Mouse (Mus musculus): Measurements from ENCODE around the gene Vipas39.
A peak's percentile ranks its signal among the peaks of the same experiment; 100 is the strongest.
"Not testable (repeated sequence)": the region's sequence is repeated elsewhere in the genome, so short reads cannot be mapped to it uniquely, and the experiment has no call there.

The Vipas39 gene

DNA sequence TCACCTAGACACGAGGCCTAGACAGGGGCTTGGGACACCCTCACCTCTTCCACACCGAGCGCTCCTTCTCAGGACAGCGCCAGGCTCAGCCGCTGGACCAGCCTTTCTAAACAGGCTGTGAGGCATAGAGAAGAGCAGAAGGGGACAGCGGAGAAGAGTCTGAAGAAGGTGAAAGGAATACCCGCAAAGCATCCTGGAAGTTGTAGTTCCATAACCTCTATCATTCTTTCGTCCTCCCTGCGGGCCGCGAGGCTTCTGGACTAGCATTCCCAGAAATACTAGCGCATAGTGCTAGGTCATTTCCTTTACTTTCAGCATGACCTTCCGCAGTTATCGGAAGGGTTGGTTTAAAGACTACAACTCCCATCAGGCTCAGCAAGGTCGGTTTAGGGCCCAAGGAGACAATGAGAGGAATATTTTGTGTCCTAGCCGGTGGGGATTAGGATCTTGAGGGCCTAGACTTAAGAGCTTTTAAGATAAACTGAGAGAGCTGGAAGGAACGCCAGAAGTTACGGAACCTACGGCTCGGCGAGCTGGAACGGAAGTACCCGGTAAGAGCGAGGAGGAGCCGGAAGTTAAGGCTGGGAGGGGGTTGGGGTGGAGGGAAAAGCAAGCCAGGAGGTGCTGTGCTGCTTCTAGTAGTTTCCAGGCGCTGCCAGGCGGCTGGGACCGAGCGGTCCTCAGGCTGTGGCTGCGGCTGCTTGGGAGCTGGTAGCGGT lies at the start of gene Vipas39, which contains the start of gene Ahsa1:
Gene Vipas39, minus strand, starts transcription at position 149 of the 719 bp plus-strand sequence.
Gene Ahsa1, plus strand, starts transcription at position 372 of the 719 bp plus-strand sequence.
- DNase-seq (ENCODE audit: low spot score), result peak; percentile 98

DNA sequence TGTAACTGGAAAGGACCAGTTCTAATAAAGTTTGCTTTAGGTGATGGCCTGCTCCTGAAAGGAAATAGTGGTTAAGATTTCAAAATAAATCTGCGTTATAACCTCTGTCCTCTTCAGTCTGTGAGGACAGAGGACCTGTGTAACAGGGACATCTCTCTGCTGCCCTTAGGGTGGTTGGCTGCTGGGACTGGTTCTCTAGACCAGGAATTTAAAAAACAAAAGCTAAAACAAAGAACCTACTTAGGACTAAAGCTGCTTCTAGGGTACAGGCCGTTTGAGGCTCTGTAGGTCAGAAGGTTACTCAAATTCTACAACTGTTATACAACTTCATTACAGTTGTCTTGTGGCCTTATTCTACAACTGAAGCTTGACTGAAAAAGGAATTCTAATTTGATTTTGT lies 47.0 kb upstream of the Vipas39 start:
- no peak for DNase-seq (ENCODE audit: low spot score)

GRCm38 (mm10) chr12:87306584-87306844 lies 40.5 kb upstream of the Vipas39 start:
- not testable (repeated sequence) for DNase-seq (ENCODE audit: low spot score)

GRCm38 (mm10) chr12:87305767-87306583 lies 39.9 kb upstream of the Vipas39 start:
- no peak for DNase-seq (ENCODE audit: low spot score)

GRCm38 (mm10) chr12:87301189-87301588 lies 35.1 kb upstream of the Vipas39 start:
- DNase-seq (ENCODE audit: low spot score), result no peak

DNA sequence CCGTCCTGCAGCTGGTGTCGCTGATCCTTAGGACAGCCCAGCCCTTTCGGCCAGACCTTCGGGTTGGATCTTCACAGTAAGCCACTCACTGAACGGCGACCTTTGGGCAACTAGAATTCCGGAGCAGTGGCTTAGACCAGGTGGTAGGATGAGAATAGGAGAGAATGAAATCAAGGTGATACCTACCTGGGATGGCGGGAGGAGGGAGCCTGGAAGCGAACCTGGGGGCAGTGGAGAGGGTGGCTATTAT lies 34.3 kb upstream of the Vipas39 start:
- no peak for DNase-seq (ENCODE audit: low spot score)

DNA sequence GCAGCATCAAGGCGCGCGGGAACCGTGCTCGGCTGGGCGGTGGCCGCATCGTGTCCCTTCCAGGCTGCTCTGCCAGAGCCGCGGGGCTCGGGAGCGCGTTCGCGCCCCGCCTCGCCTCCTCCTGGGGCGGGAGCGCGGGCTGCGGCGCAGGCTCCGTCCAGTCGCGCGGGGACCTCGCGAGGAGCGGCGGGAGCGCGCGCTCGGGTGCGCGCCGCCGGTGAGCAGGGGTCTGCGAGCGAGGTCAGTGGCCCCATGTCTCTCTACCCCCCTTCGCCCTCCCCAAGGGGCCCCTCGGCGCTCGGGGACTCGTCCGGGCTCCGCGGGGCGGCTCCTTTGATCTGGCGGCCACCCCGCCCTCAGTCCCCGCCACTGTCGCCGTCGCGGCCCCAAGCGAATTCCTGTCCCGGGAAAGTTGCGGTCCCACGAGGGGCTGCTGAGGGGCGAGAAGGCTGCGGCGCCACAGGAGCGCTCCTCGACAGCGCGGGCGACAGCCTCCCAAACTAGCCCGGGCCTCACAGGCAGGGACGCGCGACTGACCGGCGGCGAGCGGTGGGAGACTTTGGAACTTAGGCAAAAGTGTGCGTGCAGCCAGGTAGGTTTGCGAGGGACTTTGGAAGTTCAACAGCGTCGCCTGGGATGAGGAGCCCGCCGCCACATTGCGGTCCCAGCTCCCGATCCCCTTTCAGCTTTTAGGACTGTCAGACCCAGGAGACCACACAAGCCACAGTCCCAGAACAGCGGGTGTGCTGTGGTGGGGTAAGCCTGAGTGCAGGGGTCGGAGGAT lies 33.8 kb upstream of the Vipas39 start, which contains the start of gene Ism2:
Gene Ism2, minus strand, starts transcription at position 49 of the 784 bp plus-strand sequence.
- peak; percentile 59 for DNase-seq (ENCODE audit: low spot score)

- peak; percentile 12 for DNase-seq (ENCODE audit: low spot score)
These were observed 33.1 kb upstream of the Vipas39 start for GRCm38 (mm10) chr12:87299037-87299656.

DNA sequence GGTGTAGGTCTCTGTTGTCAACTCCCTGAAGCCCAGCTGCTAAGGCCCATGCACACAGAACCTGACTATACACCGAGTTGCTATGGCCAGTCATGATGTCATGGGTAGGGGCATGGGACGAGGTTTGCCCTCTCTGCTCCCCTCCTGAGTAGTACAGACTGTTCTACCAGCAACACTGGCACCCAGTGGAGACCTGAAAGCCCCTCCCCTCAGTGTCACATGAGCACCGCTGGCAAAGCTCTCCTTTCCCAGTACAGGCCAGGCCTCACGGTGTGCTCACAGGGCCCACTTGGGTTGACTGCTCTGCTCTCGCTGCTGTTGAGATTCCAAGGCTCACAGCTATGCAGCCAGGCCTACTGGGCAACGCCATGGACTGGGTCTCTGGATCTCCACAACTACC lies 27.9 kb upstream of the Vipas39 start:
- DNase-seq (ENCODE audit: low spot score), result no peak

DNA sequence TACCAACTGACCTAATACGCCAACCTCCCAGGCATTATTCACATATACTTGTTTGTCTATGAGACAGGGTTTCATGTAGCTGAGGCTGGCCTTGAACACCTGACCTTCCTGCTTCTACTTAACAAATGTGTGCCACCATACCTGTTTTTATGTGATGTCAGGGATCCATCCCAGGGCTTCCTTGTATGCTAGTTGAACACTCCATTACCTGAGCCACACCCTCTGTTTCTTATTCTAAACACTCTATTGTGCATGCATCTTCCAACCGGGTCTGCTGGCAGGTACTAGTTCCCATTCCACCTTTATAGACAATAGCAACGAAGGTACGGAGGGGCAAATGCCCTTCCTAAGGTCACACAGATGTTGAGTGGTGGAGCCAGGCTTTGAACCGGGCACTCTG lies 23.0 kb upstream of the Vipas39 start:
- DNase-seq (ENCODE audit: low spot score), result no peak

DNA sequence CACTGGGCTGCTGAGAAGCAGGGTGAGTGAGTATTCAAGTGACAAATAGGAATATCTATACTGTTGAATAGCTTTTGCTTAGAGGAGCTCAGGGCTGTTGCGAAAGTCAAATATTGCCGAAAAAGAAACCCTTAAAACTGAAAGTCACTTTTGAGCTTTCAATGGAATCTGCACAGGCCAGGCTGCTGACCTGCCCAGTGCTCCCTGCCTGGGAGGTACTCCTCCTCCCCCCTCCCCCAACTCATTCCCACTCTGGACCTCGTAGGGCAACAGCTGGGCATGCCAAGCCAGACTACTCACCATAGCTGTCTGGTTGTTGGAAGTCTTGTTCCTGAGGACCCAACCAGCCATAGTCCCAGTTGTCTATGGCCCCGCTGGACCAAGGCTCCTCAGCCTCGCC lies 18.7 kb upstream of the Vipas39 start:
- no peak for DNase-seq (ENCODE audit: low spot score)

- no peak for DNase-seq (ENCODE audit: low spot score)
These were observed 18.2 kb upstream of the Vipas39 start for GRCm38 (mm10) chr12:87284268-87284667.

GRCm38 (mm10) chr12:87283706-87284105 lies 17.6 kb upstream of the Vipas39 start:
- DNase-seq (ENCODE audit: low spot score), result no peak

GRCm38 (mm10) chr12:87282743-87283142 lies 16.7 kb upstream of the Vipas39 start:
- no peak for DNase-seq (ENCODE audit: low spot score)

DNA sequence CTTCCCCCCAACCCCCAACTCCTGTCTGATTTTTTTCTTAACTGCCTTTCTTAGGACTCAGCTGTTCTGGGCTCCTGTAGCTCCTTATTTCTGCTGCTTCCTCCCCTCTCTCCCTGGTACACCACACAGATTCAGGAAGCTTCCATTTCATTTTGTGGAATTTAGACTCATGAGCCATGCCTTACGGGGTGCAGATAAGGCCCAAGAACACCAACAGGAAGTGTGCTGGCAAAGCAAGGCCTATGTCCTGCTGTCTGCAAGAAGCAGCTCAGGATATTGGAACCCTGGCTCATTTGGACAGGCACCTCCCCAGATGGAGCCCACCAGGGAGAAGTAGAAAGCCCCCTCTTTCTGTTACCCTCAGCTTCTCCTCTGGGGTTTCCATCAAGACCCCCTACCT lies 15.7 kb upstream of the Vipas39 start:
- no peak for DNase-seq (ENCODE audit: low spot score)

GRCm38 (mm10) chr12:87279879-87280278 lies 13.8 kb upstream of the Vipas39 start:
- DNase-seq (ENCODE audit: low spot score), result peak; percentile 35

DNA sequence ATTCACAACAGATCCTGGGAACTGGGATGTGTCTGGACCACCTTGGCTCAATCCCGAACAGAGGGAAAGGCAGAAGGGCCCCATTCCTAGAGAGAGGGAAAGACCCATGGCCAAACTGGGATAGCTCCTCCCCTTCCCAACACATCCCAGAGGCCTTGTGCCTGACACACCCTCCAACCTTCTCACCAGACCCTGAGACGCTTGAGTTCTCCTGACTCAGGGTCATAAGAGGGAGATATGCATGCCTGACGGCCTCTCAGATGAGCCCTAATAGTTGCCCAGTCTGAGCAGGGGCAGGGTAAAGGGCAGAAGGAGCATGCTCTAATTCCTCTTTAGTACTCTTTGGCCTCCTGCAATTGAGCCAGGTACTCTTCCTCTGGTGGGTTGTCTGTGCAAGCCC lies 13.3 kb upstream of the Vipas39 start:
- DNase-seq (ENCODE audit: low spot score), result no peak

DNA sequence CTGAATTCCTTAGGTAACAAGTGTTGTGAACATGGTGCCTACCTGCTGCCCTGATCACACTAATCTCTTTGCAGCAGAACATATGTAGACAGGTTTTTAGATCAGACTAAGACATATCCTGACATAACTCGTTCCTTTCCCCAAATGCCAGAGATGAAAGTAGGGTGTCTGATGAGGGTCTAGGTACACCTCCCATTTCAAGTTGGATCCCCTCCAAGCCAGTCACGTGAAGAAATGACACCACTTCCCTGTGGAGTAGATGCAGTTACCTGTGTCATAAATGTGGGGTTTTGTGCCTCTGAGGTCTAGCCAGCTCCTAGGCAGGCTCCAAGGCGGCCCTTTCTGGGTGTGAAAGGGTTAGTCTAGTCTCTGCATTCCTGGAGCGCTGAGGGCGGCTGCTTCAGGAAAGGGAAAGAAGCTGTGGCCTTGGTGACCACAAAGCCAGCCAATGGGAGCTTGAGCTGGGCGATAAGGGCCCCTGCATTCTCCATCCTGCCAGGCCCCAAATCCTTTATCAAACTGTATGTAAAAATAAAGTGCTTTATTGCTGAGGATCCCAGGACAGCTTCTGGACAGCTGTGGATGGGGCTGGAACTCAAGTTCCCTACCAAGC lies 12.2 kb upstream of the Vipas39 start:
- peak; percentile 59 for DNase-seq (ENCODE audit: low spot score)

DNA sequence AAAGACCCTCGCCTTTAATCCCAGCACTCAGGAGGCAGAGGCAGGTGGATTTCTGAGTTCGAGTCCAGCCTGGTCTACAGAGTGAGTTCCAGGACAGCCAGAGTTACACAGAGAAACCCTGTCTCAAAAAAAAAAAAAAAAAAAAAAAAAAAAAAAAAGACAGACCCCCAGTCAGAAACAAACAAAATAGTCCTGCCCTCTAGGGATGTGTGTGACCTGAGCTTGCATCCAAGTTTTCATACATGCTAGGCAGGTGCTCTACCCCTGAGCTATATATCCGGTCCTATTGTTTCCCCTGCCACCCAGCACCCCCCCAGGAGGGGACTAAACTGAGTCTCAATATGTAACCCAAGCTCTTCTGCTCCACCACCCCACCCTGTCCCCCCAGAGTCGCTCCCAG lies 11.2 kb upstream of the Vipas39 start:
- not testable (repeated sequence) for DNase-seq (ENCODE audit: low spot score)

DNA sequence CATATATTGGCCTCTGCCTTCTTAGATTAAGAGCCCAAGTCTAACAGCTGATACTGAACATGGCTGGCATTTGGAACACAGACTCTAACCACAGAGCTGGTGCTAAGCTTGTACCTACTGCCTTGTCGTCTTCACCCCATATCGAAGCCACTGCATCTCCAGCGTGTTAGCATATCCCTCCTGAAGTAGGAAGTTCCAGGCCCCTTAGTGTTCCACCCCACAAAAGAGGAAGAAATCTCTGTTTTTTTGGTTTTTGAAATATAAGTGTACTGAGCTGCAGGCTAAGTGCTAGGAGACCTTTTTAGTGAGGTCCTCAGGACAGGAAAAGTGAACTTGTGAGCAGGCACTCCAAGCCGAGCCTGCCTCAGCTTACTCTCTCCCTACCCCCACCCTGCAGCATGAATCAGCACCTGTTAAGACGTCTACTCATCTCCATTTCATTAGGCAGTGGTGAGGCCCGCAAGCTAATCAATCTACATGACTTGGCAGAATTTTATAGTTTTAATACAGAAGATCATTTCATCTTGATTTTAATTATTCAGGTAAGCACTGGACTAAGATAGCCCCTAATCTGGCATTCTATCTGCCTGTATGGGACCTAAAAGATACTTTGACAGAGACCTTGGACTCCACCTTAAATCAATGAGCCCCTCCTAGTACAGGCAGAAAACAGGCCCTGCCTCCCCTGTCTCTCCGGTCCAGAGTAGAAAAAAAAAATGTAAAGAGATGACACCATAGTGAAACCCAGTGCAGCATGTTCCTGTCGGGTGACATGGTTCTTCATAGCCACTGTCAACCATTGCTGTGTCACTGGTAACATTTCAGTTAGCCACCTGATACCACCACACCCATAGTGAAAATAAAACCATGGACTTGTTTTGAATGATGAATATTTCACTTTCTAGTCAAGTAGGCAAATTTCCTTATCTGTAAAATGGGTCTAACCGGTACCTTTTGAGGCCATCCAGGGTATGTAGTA lies 9.1 kb upstream of the Vipas39 start:
- DNase-seq (ENCODE audit: low spot score), result no peak

GRCm38 (mm10) chr12:87267682-87268081 lies 1.6 kb upstream of the Vipas39 start:
- peak; percentile 61 for DNase-seq (ENCODE audit: low spot score)
